Mouse (Mus musculus): ENCODE measurements around the gene Ctsd.

- TF ChIP-seq CTCF (IDR thresholded peaks at IDR 0.05; ENCODE audit: insufficient read depth, low read length) (no peak), POLR2A (IDR thresholded peaks at IDR 0.05; ENCODE audit: borderline replicate concordance, extremely low read depth, low read depth, low read length) (no peak)
Measured at GRCm38 (mm10) chr7:142388740-142389139, 902 bp upstream of the Ctsd start.
